Mouse (Mus musculus) liver, embryonic 13.5 days (tissue): ENCODE measurements around the gene Mast4. TPM values are rescaled to one million over a fixed set of nuclear protein-coding genes. Genes with fewer than 3 reads are reported as not detected.

Experiments
- ATAC-seq: fragments of 200-750 bp; cut with Nextera tagmentation; 2 replicates; pipeline ENCODE4 v1.8.0; 2017; ENCODE audit warnings: low read depth, mild to moderate bottlenecking, moderate number of reproducible peaks, moderate library complexity
- DNase-seq: peaks from one replicate; pipeline ENCODE4 v3.0.0; 2022
- H3K27ac ChIP-seq: fragments of 300-500 bp; sonication (generic); 2 replicates; pipeline ENCODE4 v1.5.1; 2015; ENCODE audit warnings: moderate library complexity, mild to moderate bottlenecking, inconsistent platforms
- H3K27me3 ChIP-seq: fragments of 300-500 bp; sonication (generic); 2 replicates; pipeline ENCODE4 v1.6.1; 2015; ENCODE audit warnings: mild to moderate bottlenecking, inconsistent platforms
- H3K36me3 ChIP-seq: fragments of 300-500 bp; sonication (generic); 2 replicates; pipeline ENCODE4 v1.6.1; 2015; ENCODE audit warnings: mild to moderate bottlenecking, inconsistent platforms
- H3K4me1 ChIP-seq: fragments of 300-500 bp; sonication (generic); replicated peaks from 2 replicates; pipeline ENCODE4 v1.6.1; 2015; ENCODE audit warnings: inconsistent platforms
- H3K4me2 ChIP-seq: fragments of 300-500 bp; sonication (generic); 2 replicates; pipeline ENCODE4 v1.6.1; 2015; ENCODE audit warnings: inconsistent platforms, mild to moderate bottlenecking, moderate library complexity
- H3K4me3 ChIP-seq: fragments of 300-500 bp; sonication (generic); replicated peaks from 2 replicates; pipeline ENCODE4 v1.5.1; 2015; ENCODE audit warnings: mild to moderate bottlenecking, inconsistent platforms
- H3K9ac ChIP-seq: fragments of 300-500 bp; sonication (generic); 2 replicates; pipeline ENCODE4 v1.6.1; 2015; ENCODE audit warnings: mild to moderate bottlenecking, inconsistent platforms
- H3K9me3 ChIP-seq: fragments of 300-500 bp; sonication (generic); replicated peaks from 2 replicates; pipeline ENCODE4 v1.6.1; 2016; ENCODE audit warnings: inconsistent platforms
- WGBS: fragments of 180-500 bp; shearing (Covaris S2); methylation state at CpG from one replicate; pipeline ENCODE4 v1.1.7; 2015; ENCODE audit not compliant: insufficient replicate concordance; 5-methylcytosine and 5-hydroxymethylcytosine counted together
- polyA plus RNA-seq: library from polyadenylated mRNA; unstranded; fragments of >200 nt; fragmentation: Nextera tagmentation; extraction: Ambion mirVana; gene quantifications from 2 replicates; pipeline ENCODE4 v1.2.1, GENCODE M21; 2015

Mast4 gene
- polyA plus RNA-seq, 1 experiment from 2014 or later, result 3.3 TPM

- DNase-seq (no peak), ATAC-seq (no peak)
Measured at GRCm38 (mm10) chr13:102846473-102846872, 487.8 kb downstream of the Mast4 start.

GRCm38 (mm10) chr13:102842715-102843114 is 491.6 kb downstream of the Mast4 start:
- no peaks in the 10 kb centered on the region for H3K36me3 ChIP-seq
- WGBS, result 76% methylated on average over 2 of the region's 2 CpGs
- DNase-seq, result no peak
- no peaks in the 10 kb centered on the region for H3K9me3 ChIP-seq
- no peak for ATAC-seq
- H3K27me3 ChIP-seq, result no peaks in the 10 kb centered on the region
- H3K27ac ChIP-seq, result no peak overlapping the region
- H3K9ac ChIP-seq, result no peak overlapping the region
- H3K4me3 ChIP-seq, result no peak overlapping the region
- H3K4me1 ChIP-seq, result peaks cover 13% of the 10 kb centered on the region
- H3K4me2 ChIP-seq, result no peak overlapping the region

More at GRCm38 (mm10) chr13:102846473-102846872, 487.8 kb downstream of the Mast4 start:
- no peak overlapping the region for H3K27ac ChIP-seq
- H3K27me3 ChIP-seq, result no peaks in the 10 kb centered on the region
- H3K9ac ChIP-seq, result no peak overlapping the region
- H3K9me3 ChIP-seq, result no peaks in the 10 kb centered on the region
- no peaks in the 10 kb centered on the region for H3K36me3 ChIP-seq
- 63% methylated on average over 4 of the region's 4 CpGs for WGBS
- peaks cover 20% of the 10 kb centered on the region for H3K4me1 ChIP-seq
- no peak overlapping the region for H3K4me3 ChIP-seq
- H3K4me2 ChIP-seq, result no peak overlapping the region

- DNase-seq (no peak), ATAC-seq (no peak)
- no peaks in the 10 kb centered on the region for H3K36me3 ChIP-seq
- H3K27me3 ChIP-seq, result no peaks in the 10 kb centered on the region
- H3K9me3 ChIP-seq, result no peaks in the 10 kb centered on the region
- H3K9ac ChIP-seq, result no peak overlapping the region
- H3K27ac ChIP-seq, result no peak overlapping the region
- WGBS, result 70% methylated on average over 8 of the region's 8 CpGs
- H3K4me1 ChIP-seq, result peaks cover 13% of the 10 kb centered on the region
- H3K4me3 ChIP-seq, result no peak overlapping the region
- H3K4me2 ChIP-seq, result no peak overlapping the region
Measured at GRCm38 (mm10) chr13:102842237-102842636, 492.1 kb downstream of the Mast4 start.

GRCm38 (mm10) chr13:102839741-102840482 is 494.4 kb downstream of the Mast4 start:
- no peak overlapping the region for H3K4me3 ChIP-seq
- H3K36me3 ChIP-seq, result no peaks in the 10 kb centered on the region
- no peak overlapping the region for H3K27ac ChIP-seq
- H3K4me2 ChIP-seq, result no peak overlapping the region
- H3K27me3 ChIP-seq, result no peaks in the 10 kb centered on the region
- no peak overlapping the region for H3K9ac ChIP-seq
- ATAC-seq, result no peak
- peaks cover 7% of the 10 kb centered on the region for H3K4me1 ChIP-seq
- DNase-seq, result no peak
- H3K9me3 ChIP-seq, result no peaks in the 10 kb centered on the region
- WGBS, result 65% methylated on average over 7 of the region's 7 CpGs

DNA sequence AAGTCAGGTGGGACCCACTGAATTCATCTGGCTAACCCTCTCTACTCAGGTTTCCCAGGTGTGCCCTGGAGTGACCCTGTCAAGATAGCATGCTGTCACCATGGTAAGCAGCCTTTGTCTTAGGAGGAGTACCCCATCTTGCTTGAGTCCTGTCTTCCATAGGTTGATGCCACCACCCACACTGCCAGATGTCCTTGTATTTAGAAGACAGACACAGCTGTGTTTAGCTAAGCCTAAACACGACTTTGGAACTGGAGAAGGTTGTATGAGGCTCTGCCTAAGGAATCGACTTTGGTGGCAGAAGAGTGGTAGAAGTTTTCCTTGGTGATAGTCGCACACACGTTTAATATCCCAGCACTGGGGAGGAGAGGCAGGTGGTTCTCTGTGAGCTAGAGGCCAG is 496.9 kb downstream of the Mast4 start:
- WGBS, result 64% methylated on average over 4 of the region's 4 CpGs
- ATAC-seq, result no peak
- Histone ChIP-seq H3K9me3 (no peaks in the 10 kb centered on the region), H3K4me3 (no peak overlapping the region), H3K27me3 (no peaks in the 10 kb centered on the region), H3K4me2 (no peak overlapping the region), H3K36me3 (no peaks in the 10 kb centered on the region), H3K27ac (no peak overlapping the region), H3K4me1 (no peaks in the 10 kb centered on the region), H3K9ac (no peak overlapping the region)
- no peak for DNase-seq

DNA sequence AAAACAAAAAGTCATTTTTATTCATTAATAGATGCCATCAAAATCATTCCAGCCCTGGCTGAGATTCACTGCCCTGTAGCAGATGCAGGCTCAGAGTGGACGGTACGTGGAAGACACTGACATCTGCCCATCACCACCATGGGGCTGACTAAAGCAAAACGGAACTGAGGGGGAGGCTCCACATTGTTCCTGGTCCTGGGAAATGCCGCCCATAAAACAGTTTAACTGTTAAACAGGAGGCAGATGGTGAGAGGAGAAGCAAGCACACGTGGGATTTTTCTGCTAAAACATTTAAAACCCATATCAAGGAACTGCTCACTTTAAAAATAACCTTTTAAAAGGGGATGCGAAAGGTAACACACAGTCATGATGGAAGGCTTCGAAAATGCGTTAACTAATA is 499.0 kb downstream of the Mast4 start:
- 74% methylated on average over 8 of the region's 8 CpGs for WGBS
- Histone ChIP-seq H3K27me3 (no peaks in the 10 kb centered on the region), H3K36me3 (no peaks in the 10 kb centered on the region), H3K4me3 (no peak overlapping the region), H3K9me3 (no peaks in the 10 kb centered on the region), H3K4me1 (no peaks in the 10 kb centered on the region), H3K27ac (no peak overlapping the region), H3K9ac (no peak overlapping the region), H3K4me2 (no peak overlapping the region)
- ATAC-seq (no peak), DNase-seq (no peak)

- Histone ChIP-seq H3K27me3 (no peaks in the 10 kb centered on the region), H3K9ac (no peak overlapping the region), H3K36me3 (no peaks in the 10 kb centered on the region), H3K4me3 (no peak overlapping the region), H3K9me3 (no peaks in the 10 kb centered on the region), H3K4me2 (no peak overlapping the region), H3K4me1 (peaks cover 11% of the 10 kb centered on the region), H3K27ac (no peak overlapping the region)
- 53% methylated on average over 4 of the region's 4 CpGs for WGBS
- ATAC-seq, result no peak
- DNase-seq, result no peak
Measured at GRCm38 (mm10) chr13:102818287-102818686, 516.0 kb downstream of the Mast4 start.

GRCm38 (mm10) chr13:102816689-102817088 is 517.6 kb downstream of the Mast4 start:
- H3K9me3 ChIP-seq, result no peaks in the 10 kb centered on the region
- no peak overlapping the region for H3K4me2 ChIP-seq
- H3K27ac ChIP-seq, result no peak overlapping the region
- no peak overlapping the region for H3K4me3 ChIP-seq
- no peaks in the 10 kb centered on the region for H3K27me3 ChIP-seq
- no peak for DNase-seq
- peak; percentile 48; the same call in 1 of the 2 replicates for ATAC-seq
- no peaks in the 10 kb centered on the region for H3K36me3 ChIP-seq
- H3K9ac ChIP-seq, result no peak overlapping the region
- 54% methylated on average over 7 of the region's 7 CpGs for WGBS
- peaks cover 11% of the 10 kb centered on the region for H3K4me1 ChIP-seq

- H3K36me3 ChIP-seq, result no peaks in the 10 kb centered on the region
- no peak overlapping the region for H3K27ac ChIP-seq
- ATAC-seq (peak; percentile 45; the same call in 1 of the 2 replicates), DNase-seq (no peak)
- no peak overlapping the region for H3K4me2 ChIP-seq
- H3K4me3 ChIP-seq, result no peak overlapping the region
- 31% methylated on average over 6 of the region's 6 CpGs for WGBS
- peaks cover 21% of the 10 kb centered on the region for H3K4me1 ChIP-seq
- H3K9ac ChIP-seq, result no peak overlapping the region
- H3K9me3 ChIP-seq, result no peaks in the 10 kb centered on the region
- H3K27me3 ChIP-seq, result no peaks in the 10 kb centered on the region
Measured at GRCm38 (mm10) chr13:102815158-102815557, 519.1 kb downstream of the Mast4 start.

- H3K27me3 ChIP-seq, result no peaks in the 10 kb centered on the region
- no peaks in the 10 kb centered on the region for H3K9me3 ChIP-seq
- no peak overlapping the region; the same call in 1 of the 2 replicates for H3K9ac ChIP-seq
- H3K4me3 ChIP-seq, result peak overlapping the region; percentile 30
- 27% methylated on average over 15 of the region's 15 CpGs for WGBS
- peak overlapping the region; percentile 54 for H3K4me2 ChIP-seq
- peaks cover 20% of the 10 kb centered on the region for H3K4me1 ChIP-seq
- DNase-seq, result no peak
- no peaks in the 10 kb centered on the region for H3K36me3 ChIP-seq
- peak; percentile 45; the same call in 1 of the 2 replicates for ATAC-seq
- H3K27ac ChIP-seq, result no peak overlapping the region
Measured at GRCm38 (mm10) chr13:102811129-102811832, 523.0 kb downstream of the Mast4 start.

GRCm38 (mm10) chr13:102806652-102807051 is 527.6 kb downstream of the Mast4 start:
- WGBS, result 71% methylated on average over 3 of the region's 3 CpGs
- no peak for DNase-seq
- H3K4me1 ChIP-seq, result peaks cover 16% of the 10 kb centered on the region; the same call in 1 of the 2 replicates

More at GRCm38 (mm10) chr13:102806652-102807051, 527.6 kb downstream of the Mast4 start:
- Histone ChIP-seq H3K9ac (no peak overlapping the region), H3K27ac (no peak overlapping the region), H3K4me3 (no peak overlapping the region), H3K4me2 (no peak overlapping the region), H3K9me3 (no peaks in the 10 kb centered on the region), H3K27me3 (no peaks in the 10 kb centered on the region), H3K36me3 (no peaks in the 10 kb centered on the region)
- ATAC-seq, result no peak
